Mouse (Mus musculus): ENCODE results near the gene Anks1b. TPM values are rescaled to one million over a fixed set of nuclear protein-coding genes. Genes with fewer than 3 reads are reported as not detected.

Gene Anks1b
- polyA plus RNA-seq, 1 experiment from 2014 or later, result 3.7 TPM

DNA sequence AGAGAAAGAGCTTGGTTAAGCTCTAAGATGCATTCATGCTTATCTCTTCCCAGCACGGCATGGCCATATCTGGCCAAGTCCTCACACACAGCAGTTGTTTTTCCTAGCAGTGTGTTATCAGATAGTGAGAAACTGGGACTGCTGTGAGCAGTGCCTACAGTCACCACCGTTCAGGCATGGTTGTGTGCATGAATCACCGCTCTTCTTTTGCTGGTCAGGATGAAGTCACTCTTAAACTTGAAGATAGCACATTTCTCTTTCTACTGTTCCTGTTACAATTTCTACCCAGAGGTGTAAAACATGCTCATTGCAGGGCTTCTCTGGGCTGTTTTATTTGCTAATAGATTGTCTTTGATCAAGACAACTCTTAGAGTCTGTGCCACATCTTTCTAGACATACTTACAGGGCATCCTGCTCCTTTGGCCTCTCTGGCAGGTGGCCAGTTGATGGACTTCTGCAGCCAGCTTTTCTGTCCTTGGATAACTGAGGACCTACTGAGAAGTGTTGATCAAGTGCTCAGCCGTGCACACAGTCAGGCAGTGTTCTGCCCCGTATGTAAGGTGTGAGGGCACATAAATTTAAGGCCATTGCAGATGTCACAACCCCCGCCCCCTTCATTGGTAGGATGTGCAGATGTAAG is 296.8 kb downstream of the Anks1b start:
- no peaks in the 10 kb centered on the region for H3K27me3 ChIP-seq (ENCODE audit: control insufficient read depth, insufficient read depth, low read length)
- DNase-seq (ENCODE audit: low spot score, missing footprints), result no peak
- H3K4me1 ChIP-seq (ENCODE audit: control insufficient read depth, insufficient read depth, low read length), result no peaks in the 10 kb centered on the region
- H3K27ac ChIP-seq (ENCODE audit: low read depth, low read length), result no peak overlapping the region
- 87% methylated on average over 6 of the region's 6 CpGs for WGBS
- H3K4me2 ChIP-seq, result no peak overlapping the region
- no peaks in the 10 kb centered on the region for H3K9me3 ChIP-seq (ENCODE audit: control insufficient read depth, low read length)
- no peak overlapping the region for H3K4me3 ChIP-seq (ENCODE audit: low read depth, low read length)
- H3K9ac ChIP-seq (ENCODE audit: low read length), result no peak overlapping the region
- ATAC-seq (ENCODE audit: low FRiP score), result no peak
- H3K36me3 ChIP-seq (ENCODE audit: control insufficient read depth, insufficient read depth, low read length), result no peaks in the 10 kb centered on the region

GRCm38 (mm10) chr10:90190366-90190765 is 317.1 kb downstream of the Anks1b start:
- Histone ChIP-seq H3K4me2 (no peak overlapping the region), H3K4me3 (ENCODE audit: low read depth, low read length) (no peak overlapping the region), H3K9ac (ENCODE audit: low read length) (no peak overlapping the region), H3K4me1 (ENCODE audit: control insufficient read depth, insufficient read depth, low read length) (no peaks in the 10 kb centered on the region), H3K27ac (ENCODE audit: low read depth, low read length) (no peak overlapping the region), H3K9me3 (ENCODE audit: control insufficient read depth, low read length) (no peaks in the 10 kb centered on the region), H3K27me3 (ENCODE audit: control insufficient read depth, insufficient read depth, low read length) (no peaks in the 10 kb centered on the region), H3K36me3 (ENCODE audit: control insufficient read depth, insufficient read depth, low read length) (no peaks in the 10 kb centered on the region)
- no peak for DNase-seq (ENCODE audit: low spot score, missing footprints)
- 72% methylated on average over 5 of the region's 5 CpGs for WGBS
- ATAC-seq (ENCODE audit: low FRiP score), result no peak

DNA sequence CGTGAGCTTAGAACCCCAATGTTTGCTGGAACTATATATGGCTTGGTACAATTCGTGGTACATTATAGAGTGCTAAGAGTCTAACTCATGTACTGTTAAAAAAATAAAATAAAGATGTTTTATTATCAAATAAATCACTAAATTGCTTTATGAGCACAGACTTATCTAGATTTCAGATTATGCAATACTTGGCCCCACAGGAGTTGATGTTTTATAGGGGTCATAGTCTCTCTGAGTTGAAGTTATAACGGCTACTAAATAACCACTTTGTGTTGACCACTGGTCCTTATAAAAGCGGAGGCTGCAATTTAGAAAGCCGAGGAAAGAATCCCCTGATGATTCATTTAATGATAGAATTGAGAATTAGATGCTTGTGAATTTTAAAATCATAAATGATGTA is 323.6 kb downstream of the Anks1b start:
- Histone ChIP-seq H3K4me2 (no peak overlapping the region), H3K9ac (ENCODE audit: low read length) (no peak overlapping the region), H3K36me3 (ENCODE audit: control insufficient read depth, insufficient read depth, low read length) (no peaks in the 10 kb centered on the region), H3K9me3 (ENCODE audit: control insufficient read depth, low read length) (no peaks in the 10 kb centered on the region), H3K4me3 (ENCODE audit: low read depth, low read length) (no peak overlapping the region), H3K27me3 (ENCODE audit: control insufficient read depth, insufficient read depth, low read length) (no peaks in the 10 kb centered on the region), H3K4me1 (ENCODE audit: control insufficient read depth, insufficient read depth, low read length) (no peaks in the 10 kb centered on the region), H3K27ac (ENCODE audit: low read depth, low read length) (no peak overlapping the region)
- DNase-seq (ENCODE audit: low spot score, missing footprints) (no peak), ATAC-seq (ENCODE audit: low FRiP score) (no peak)
- 89% methylated on average over 5 of the region's 5 CpGs for WGBS

DNA sequence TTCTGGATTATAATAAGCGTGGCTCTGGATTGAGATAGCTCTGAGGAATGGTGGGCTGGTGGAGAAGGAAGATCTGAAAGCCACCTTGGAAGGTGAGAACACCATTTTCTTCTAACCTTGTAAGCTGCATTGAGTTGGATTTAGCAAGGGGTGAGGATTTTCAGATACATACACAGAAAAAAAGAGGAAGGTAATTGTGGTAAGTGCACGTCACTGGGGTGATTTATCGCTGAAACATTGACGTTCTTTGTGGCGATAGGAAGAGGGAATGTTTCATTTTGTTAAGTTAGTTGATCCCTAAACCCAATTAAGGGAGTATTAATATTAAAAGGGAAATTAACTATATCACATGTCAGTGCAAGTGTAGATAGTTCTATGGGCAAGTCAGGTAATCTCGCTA is 336.7 kb downstream of the Anks1b start:
- H3K4me1 ChIP-seq (ENCODE audit: control insufficient read depth, insufficient read depth, low read length), result no peaks in the 10 kb centered on the region
- H3K36me3 ChIP-seq (ENCODE audit: control insufficient read depth, insufficient read depth, low read length), result no peaks in the 10 kb centered on the region
- no peak overlapping the region for H3K4me2 ChIP-seq
- DNase-seq (ENCODE audit: low spot score, missing footprints) (no peak), ATAC-seq (ENCODE audit: low FRiP score) (no peak)
- no peaks in the 10 kb centered on the region for H3K9me3 ChIP-seq (ENCODE audit: control insufficient read depth, low read length)
- WGBS, result 91% methylated on average over 6 of the region's 6 CpGs
- H3K27me3 ChIP-seq (ENCODE audit: control insufficient read depth, insufficient read depth, low read length), result no peaks in the 10 kb centered on the region
- no peak overlapping the region for H3K4me3 ChIP-seq (ENCODE audit: low read depth, low read length)
- H3K27ac ChIP-seq (ENCODE audit: low read depth, low read length), result no peak overlapping the region
- H3K9ac ChIP-seq (ENCODE audit: low read length), result no peak overlapping the region

- WGBS, result 87% methylated on average over 3 of the region's 3 CpGs
- no peak overlapping the region for H3K27ac ChIP-seq (ENCODE audit: low read depth, low read length)
- ATAC-seq (ENCODE audit: low FRiP score) (no peak), DNase-seq (ENCODE audit: low spot score, missing footprints) (no peak)
- no peaks in the 10 kb centered on the region for H3K4me1 ChIP-seq (ENCODE audit: control insufficient read depth, insufficient read depth, low read length)
- H3K36me3 ChIP-seq (ENCODE audit: control insufficient read depth, insufficient read depth, low read length), result no peaks in the 10 kb centered on the region
- H3K9me3 ChIP-seq (ENCODE audit: control insufficient read depth, low read length), result no peaks in the 10 kb centered on the region
- H3K4me2 ChIP-seq, result no peak overlapping the region
- no peak overlapping the region for H3K9ac ChIP-seq (ENCODE audit: low read length)
- no peaks in the 10 kb centered on the region for H3K27me3 ChIP-seq (ENCODE audit: control insufficient read depth, insufficient read depth, low read length)
- no peak overlapping the region for H3K4me3 ChIP-seq (ENCODE audit: low read depth, low read length)
Measured at GRCm38 (mm10) chr10:90220470-90220869, 347.2 kb downstream of the Anks1b start.

- ATAC-seq (ENCODE audit: low FRiP score) (no peak), DNase-seq (ENCODE audit: low spot score, missing footprints) (no peak)
- no peak overlapping the region for H3K4me3 ChIP-seq (ENCODE audit: low read depth, low read length)
- no peak overlapping the region for H3K27ac ChIP-seq (ENCODE audit: low read depth, low read length)
- H3K9me3 ChIP-seq (ENCODE audit: control insufficient read depth, low read length), result no peaks in the 10 kb centered on the region
- no peaks in the 10 kb centered on the region for H3K27me3 ChIP-seq (ENCODE audit: control insufficient read depth, insufficient read depth, low read length)
- no peak overlapping the region for H3K9ac ChIP-seq (ENCODE audit: low read length)
- no peaks in the 10 kb centered on the region for H3K4me1 ChIP-seq (ENCODE audit: control insufficient read depth, insufficient read depth, low read length)
- 81% methylated on average over 3 of the region's 3 CpGs for WGBS
- no peaks in the 10 kb centered on the region for H3K36me3 ChIP-seq (ENCODE audit: control insufficient read depth, insufficient read depth, low read length)
- H3K4me2 ChIP-seq, result no peak overlapping the region
Measured at GRCm38 (mm10) chr10:90222793-90223495, 349.6 kb downstream of the Anks1b start.

GRCm38 (mm10) chr10:90235273-90235672 is 362.0 kb downstream of the Anks1b start:
- 78% methylated on average over 3 of the region's 3 CpGs for WGBS
- H3K4me2 ChIP-seq, result no peak overlapping the region
- no peak overlapping the region for H3K9ac ChIP-seq (ENCODE audit: low read length)
- no peak overlapping the region for H3K4me3 ChIP-seq (ENCODE audit: low read depth, low read length)
- H3K4me1 ChIP-seq (ENCODE audit: control insufficient read depth, insufficient read depth, low read length), result no peaks in the 10 kb centered on the region
- no peak for DNase-seq (ENCODE audit: low spot score, missing footprints)
- no peak for ATAC-seq (ENCODE audit: low FRiP score)
- no peak overlapping the region for H3K27ac ChIP-seq (ENCODE audit: low read depth, low read length)
- no peaks in the 10 kb centered on the region for H3K36me3 ChIP-seq (ENCODE audit: control insufficient read depth, insufficient read depth, low read length)
- H3K9me3 ChIP-seq (ENCODE audit: control insufficient read depth, low read length), result no peaks in the 10 kb centered on the region
- H3K27me3 ChIP-seq (ENCODE audit: control insufficient read depth, insufficient read depth, low read length), result no peaks in the 10 kb centered on the region

- Histone ChIP-seq H3K27me3 (ENCODE audit: control insufficient read depth, insufficient read depth, low read length) (no peaks in the 10 kb centered on the region), H3K4me2 (no peak overlapping the region), H3K4me1 (ENCODE audit: control insufficient read depth, insufficient read depth, low read length) (no peaks in the 10 kb centered on the region), H3K9me3 (ENCODE audit: control insufficient read depth, low read length) (no peaks in the 10 kb centered on the region), H3K4me3 (ENCODE audit: low read depth, low read length) (no peak overlapping the region), H3K36me3 (ENCODE audit: control insufficient read depth, insufficient read depth, low read length) (no peaks in the 10 kb centered on the region), H3K27ac (ENCODE audit: low read depth, low read length) (no peak overlapping the region), H3K9ac (ENCODE audit: low read length) (no peak overlapping the region)
- DNase-seq (ENCODE audit: low spot score, missing footprints) (no peak), ATAC-seq (ENCODE audit: low FRiP score) (no peak)
- WGBS, result 93% methylated on average over 3 of the region's 3 CpGs
Measured at GRCm38 (mm10) chr10:90237290-90237689, 364.0 kb downstream of the Anks1b start.

GRCm38 (mm10) chr10:90258944-90259714 is 385.8 kb downstream of the Anks1b start:
- WGBS, result 65% methylated on average over 3 of the region's 3 CpGs
- Histone ChIP-seq H3K9ac (ENCODE audit: low read length) (no peak overlapping the region), H3K4me1 (ENCODE audit: control insufficient read depth, insufficient read depth, low read length) (no peaks in the 10 kb centered on the region), H3K36me3 (ENCODE audit: control insufficient read depth, insufficient read depth, low read length) (no peaks in the 10 kb centered on the region), H3K27me3 (ENCODE audit: control insufficient read depth, insufficient read depth, low read length) (no peaks in the 10 kb centered on the region), H3K4me2 (no peak overlapping the region), H3K9me3 (ENCODE audit: control insufficient read depth, low read length) (no peaks in the 10 kb centered on the region), H3K27ac (ENCODE audit: low read depth, low read length) (no peak overlapping the region), H3K4me3 (ENCODE audit: low read depth, low read length) (no peak overlapping the region)
- DNase-seq (ENCODE audit: low spot score, missing footprints) (no peak), ATAC-seq (ENCODE audit: low FRiP score) (no peak)

Measured in midbrain, embryonic 11.5 days (tissue).